Mouse (Mus musculus): ENCODE measurements around the gene Vipr2.

DNA sequence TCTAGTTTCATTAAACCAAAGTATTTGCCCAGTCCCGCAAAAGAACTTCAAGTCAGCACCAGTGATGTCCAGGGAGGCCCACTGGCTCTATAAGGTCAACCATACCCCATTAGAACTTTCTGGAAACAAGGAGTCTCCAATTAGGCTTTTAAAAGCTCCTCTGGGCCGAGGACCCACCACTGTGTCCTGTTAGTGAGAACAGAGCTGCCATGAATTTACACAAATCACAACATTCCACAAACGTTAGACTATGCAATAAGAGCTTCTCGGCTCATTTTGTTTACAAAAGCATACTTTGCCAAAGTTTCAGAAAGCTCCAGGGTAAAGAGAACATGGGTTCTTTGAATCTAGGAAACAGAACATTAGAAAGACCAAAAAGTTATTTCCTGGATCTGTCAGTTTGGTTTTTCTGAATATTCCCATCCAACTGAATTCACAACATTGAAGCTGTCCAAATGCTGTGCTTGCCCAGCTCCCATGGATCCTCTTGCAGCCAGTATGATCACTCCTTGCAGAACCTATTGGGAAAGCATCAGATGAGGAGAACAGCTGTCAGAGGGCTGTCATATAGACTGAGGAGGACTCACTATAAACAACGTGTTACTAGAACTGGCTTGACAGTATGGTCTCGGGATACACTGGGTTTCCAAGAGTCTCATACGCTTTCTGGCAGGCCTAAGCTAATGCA is 33.6 kb downstream of the Vipr2 start:
- no peak for TF ChIP-seq GATA1 (IDR thresholded peaks at IDR 0.05; ENCODE audit: borderline replicate concordance, low read length)
- no peak for TF ChIP-seq FLI1 (IDR thresholded peaks at IDR 0.05; ENCODE audit: low read length)

Data from megakaryocyte, embryonic 14.5 days (primary cell).